Mouse (Mus musculus) CH12.LX (cell line): Measurements from ENCODE around the gene Grcc10. TPM values are rescaled to one million over a fixed set of nuclear protein-coding genes. Genes with fewer than 3 reads are reported as not detected.

ENCODE experiments used
- DNase-seq: peaks from one replicate; pipeline ENCODE4 v3.0.0-alpha.2; 2013; ENCODE audit errors: extremely low read depth
- H3K27ac ChIP-seq: 2 replicates; pipeline ENCODE4 v1.5.1; 2012; ENCODE audit warnings: low read depth, mild to moderate bottlenecking, control low read depth, moderate library complexity; ENCODE audit not compliant: insufficient read depth
- H3K27me3 ChIP-seq: replicated peaks from 2 replicates; pipeline ENCODE3; 2012; ENCODE audit warnings: inconsistent platforms
- H3K36me3 ChIP-seq, 2 experiments: replicated peaks in 1 of 2; 2 replicates each; pipeline versions ENCODE3 to v1.6.1; 2012; ENCODE audit warnings: inconsistent platforms in 1 of 2, low read length in 1 of 2, mild to moderate bottlenecking in 1 of 2, mixed read lengths in 1 of 2, moderate library complexity in 1 of 2; ENCODE audit not compliant: control insufficient read depth in 1 of 2, insufficient read depth in 1 of 2
- H3K4me1 ChIP-seq, 2 experiments: 2 replicates each; pipeline ENCODE4 v1.6.1; 2012; ENCODE audit warnings: inconsistent platforms in 1 of 2, moderate library complexity in 1 of 2; ENCODE audit not compliant: insufficient read depth in 2 of 2, control insufficient read depth in 1 of 2
- H3K4me2 ChIP-seq: 2 replicates; pipeline ENCODE4 v1.6.1; 2012; ENCODE audit warnings: low read depth, mild to moderate bottlenecking, control low read depth; ENCODE audit not compliant: poor library complexity, insufficient read depth, severe bottlenecking
- H3K4me3 ChIP-seq, 3 experiments: fragments of 150-350 bp in 1 of 3; sonication (generic) in 1 of 3; replicated peaks in 1 of 3; 2 replicates each; pipeline versions ENCODE3 to v1.5.1; 2011 to 2012; ENCODE audit warnings: low read depth in 2 of 3, low read length in 2 of 3, mild to moderate bottlenecking in 2 of 3, moderate library complexity in 2 of 3, control low read depth in 1 of 3, improper control_type of control experiment in 1 of 3, inconsistent platforms in 1 of 3, mixed read lengths in 1 of 3; ENCODE audit not compliant: poor library complexity in 1 of 3
- H3K79me2 ChIP-seq: replicated peaks from 2 replicates; pipeline ENCODE4 v1.6.1; 2012; ENCODE audit warnings: mild to moderate bottlenecking, moderate library complexity; ENCODE audit not compliant: control insufficient read depth, poor library complexity, insufficient read depth, severe bottlenecking; ENCODE audit errors: extremely low read depth
- H3K9ac ChIP-seq: 2 replicates; pipeline ENCODE4 v1.6.1; 2012; ENCODE audit warnings: low read depth, mild to moderate bottlenecking, control low read depth, moderate library complexity; ENCODE audit not compliant: insufficient read depth
- H3K9me3 ChIP-seq: replicated peaks from 2 replicates; pipeline ENCODE3; 2012; ENCODE audit warnings: low read length, inconsistent platforms, mixed read lengths
- BHLHE40 ChIP-seq: IDR thresholded peaks from 2 replicates; pipeline ENCODE4 v1.6.1; 2011; ENCODE audit warnings: mild to moderate bottlenecking, low read depth, low read length, improper control_type of control experiment
- E2F4 ChIP-seq: IDR thresholded peaks from 2 replicates; pipeline ENCODE4 v1.6.1; 2011; ENCODE audit warnings: low read depth, low read length, improper control_type of control experiment; ENCODE audit not compliant: insufficient replicate concordance
- ELF1 ChIP-seq: IDR thresholded peaks from 2 replicates; pipeline ENCODE4 v1.6.1; 2014; ENCODE audit warnings: low read depth, mild to moderate bottlenecking, inconsistent platforms, low read length, improper control_type of control experiment
- EP300 ChIP-seq: IDR thresholded peaks from 2 replicates; pipeline ENCODE4 v1.6.1; 2011; ENCODE audit warnings: low read length, improper control_type of control experiment
- ETS1 ChIP-seq: conservative IDR thresholded peaks from 2 replicates; pipeline ENCODE4 v1.6.1; 2012; ENCODE audit warnings: low read depth, mild to moderate bottlenecking, inconsistent platforms, low read length, improper control_type of control experiment, moderate library complexity
- GABPA ChIP-seq: IDR thresholded peaks from 2 replicates; pipeline ENCODE4 v1.6.1; 2012; ENCODE audit warnings: low read depth, low read length, improper control_type of control experiment, inconsistent platforms; ENCODE audit not compliant: insufficient replicate concordance
- MAFK ChIP-seq: IDR thresholded peaks from 2 replicates; pipeline ENCODE4 v1.6.1; 2011; ENCODE audit warnings: low read length, improper control_type of control experiment; ENCODE audit not compliant: insufficient replicate concordance
- MEF2A ChIP-seq: IDR thresholded peaks from 2 replicates; pipeline ENCODE4 v1.6.1; 2014; ENCODE audit warnings: low read depth, mild to moderate bottlenecking, inconsistent platforms, low read length, improper control_type of control experiment, borderline replicate concordance
- PAX5 ChIP-seq: IDR thresholded peaks from 2 replicates; pipeline ENCODE4 v1.6.1; 2012; ENCODE audit warnings: low read length, inconsistent platforms, mixed read lengths
- RAD21 ChIP-seq: IDR thresholded peaks from 2 replicates; pipeline ENCODE4 v1.6.1; 2011; ENCODE audit warnings: low read depth, mild to moderate bottlenecking, low read length, improper control_type of control experiment, moderate library complexity
- SIN3A ChIP-seq: IDR thresholded peaks from 2 replicates; pipeline ENCODE4 v1.6.1; 2012; ENCODE audit warnings: low read length, improper control_type of control experiment, inconsistent platforms
- TBP ChIP-seq: conservative IDR thresholded peaks from 2 replicates; pipeline ENCODE4 v1.6.1; 2011; ENCODE audit warnings: low read depth, low read length, improper control_type of control experiment
- TCF12 ChIP-seq: IDR thresholded peaks from 2 replicates; pipeline ENCODE4 v1.6.1; 2014; ENCODE audit warnings: low read depth, mild to moderate bottlenecking, inconsistent platforms, low read length, improper control_type of control experiment
- UBTF ChIP-seq: IDR thresholded peaks from 2 replicates; pipeline ENCODE4 v1.6.1; 2012; ENCODE audit warnings: low read depth, mild to moderate bottlenecking, inconsistent platforms, low read length, improper control_type of control experiment, moderate library complexity
- USF1 ChIP-seq: IDR thresholded peaks from 2 replicates; pipeline ENCODE4 v1.6.1; 2014; ENCODE audit warnings: low read depth, mild to moderate bottlenecking, inconsistent platforms, low read length, improper control_type of control experiment
- ZMIZ1 ChIP-seq: IDR thresholded peaks from 2 replicates; pipeline ENCODE4 v1.6.1; 2012; ENCODE audit warnings: low read depth, mild to moderate bottlenecking, inconsistent platforms, low read length, improper control_type of control experiment
- dilution Hi-C: fragments of 300-500 bp; cut with MboI; formaldehyde crosslinking; loops from 2 replicates; pipeline ENCODE4 v1.14.3; 2020; ENCODE audit warnings: low sequenced_read_pairs; ENCODE audit not compliant: extremely low pct_unique_long_range_greater_than_20kb, extremely low pct_ligation_motif_present
- in situ Hi-C: fragments of 300-500 bp; cut with MboI; formaldehyde crosslinking; loops from 3 replicates; pipeline ENCODE4 v1.14.3; 2019; ENCODE audit warnings: low sequenced_read_pairs, low pct_ligation_motif_present, low pct_unique_long_range_greater_than_20kb, mixed read lengths
- polyA plus RNA-seq: library from polyadenylated mRNA; unstranded; fragments of >175 nt; gene quantifications from 2 replicates; pipeline ENCODE4 v1.2.1, GENCODE M21; 2012; ENCODE audit warnings: low read depth; ENCODE audit not compliant: insufficient read length
- total RNA-seq, 2 experiments: library from RNA; depleted of rRNA; stranded (reverse); fragments of 300-350 nt in 1 of 2; fragments of >200 nt in 1 of 2; gene quantifications; 2 replicates each; pipeline ENCODE4 v1.2.3; 2012 to 2014

Gene Grcc10
- total and polyA plus RNA-seq, 3 experiments: 64.3 to 197 (median 88.4) TPM

DNA sequence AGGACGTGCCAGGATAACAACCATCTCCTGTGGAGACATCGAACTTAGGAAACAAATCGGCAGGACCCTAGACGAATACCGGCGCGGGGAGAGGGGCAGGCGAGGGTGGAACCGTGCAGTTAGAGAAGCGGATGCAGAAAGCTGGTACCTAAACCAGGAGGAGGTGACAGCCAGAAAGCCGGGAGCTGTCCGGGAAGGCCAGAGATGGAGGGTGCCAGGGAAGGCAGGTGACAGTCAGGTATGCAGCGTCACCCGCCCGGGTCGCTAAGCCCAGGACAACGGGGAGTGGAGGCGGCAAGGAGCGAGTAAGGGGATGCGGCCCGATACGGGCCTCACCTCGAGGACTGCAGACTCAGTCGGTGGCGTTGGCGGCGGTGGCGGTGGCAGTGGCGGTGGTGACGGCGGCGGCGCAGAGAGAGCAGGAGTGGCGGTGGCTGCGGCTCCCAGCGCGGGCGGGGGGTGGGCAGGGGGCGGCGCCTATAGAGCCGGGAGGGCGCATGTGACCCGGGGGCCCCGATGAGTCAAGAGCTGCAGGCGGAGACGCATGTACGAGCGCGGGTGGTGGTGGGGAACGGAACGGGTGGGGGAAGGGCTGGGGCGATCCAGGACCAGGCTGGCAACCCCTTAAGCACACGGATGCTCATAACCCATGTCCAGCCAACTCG lies 28.1 kb upstream of the Grcc10 start, which contains the start of gene Eno2 (continued):
- no peak for TF ChIP-seq E2F4
- no peak for TF ChIP-seq ELF1
- TF ChIP-seq TCF12: peak; percentile 71; the same call in 1 of the 2 replicates
- peak; percentile 82; the same call in 1 of the 2 replicates for TF ChIP-seq UBTF
- TF ChIP-seq GABPA: no peak
- TF ChIP-seq USF1: peak; percentile 70
- TF ChIP-seq TBP: no peak
- TF ChIP-seq ETS1: peak; percentile 62
- TF ChIP-seq ZMIZ1: no peak; the same call in 1 of the 2 replicates
- no peak for TF ChIP-seq RAD21
- TF ChIP-seq EP300: no peak
- TF ChIP-seq MAFK: no peak
- TF ChIP-seq PAX5: no peak
- peak; percentile 80 for TF ChIP-seq BHLHE40

DNA sequence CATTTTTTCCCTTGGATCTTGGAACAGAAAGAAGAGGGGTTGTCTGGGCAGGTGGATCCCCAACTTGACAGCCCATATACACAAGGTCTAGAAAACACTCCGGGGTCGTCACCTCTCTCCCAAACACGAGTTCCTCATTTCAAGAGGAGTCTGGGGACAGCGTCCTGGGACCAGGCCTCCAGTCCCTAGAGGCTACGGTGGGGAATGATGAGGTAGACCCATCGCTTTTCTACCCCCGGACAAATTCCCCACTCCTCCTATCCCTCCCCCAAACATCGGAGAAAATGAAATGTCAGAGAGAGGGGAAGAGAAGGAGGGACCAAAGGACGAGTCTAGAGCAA lies 27.5 kb upstream of the Grcc10 start:
- H3K36me3 ChIP-seq: peaks cover 20 to 37% of the 10 kb centered on the region in 2 experiments
- peak overlapping the region; percentile 86 for H3K9ac ChIP-seq
- peak overlapping the region; percentile 67 to 98 (median 88) for H3K4me3 ChIP-seq
- H3K9me3 ChIP-seq: no peaks in the 10 kb centered on the region
- in situ Hi-C loops (no loop called here), dilution Hi-C loops (no loop called here)
- H3K4me1 ChIP-seq: peaks cover 7 to 33% of the 10 kb centered on the region in 2 experiments
- TF ChIP-seq ZMIZ1 (no peak), SIN3A (0 out of 2 replicates have a peak, but pooled peaks have one; percentile 26), MEF2A (no peak), UBTF (no peak), PAX5 (no peak)
- H3K79me2 ChIP-seq: no peaks in the 10 kb centered on the region
- peaks cover 13% of the 10 kb centered on the region for H3K27me3 ChIP-seq
- H3K4me2 ChIP-seq: peak overlapping the region; percentile 80
- peak overlapping the region; percentile 76; the same call in 1 of the 2 replicates for H3K27ac ChIP-seq
- DNase-seq: peak; percentile 39
